9 mouse cellular contexts compared by ENCODE assay signal in the genomic region with DNA sequence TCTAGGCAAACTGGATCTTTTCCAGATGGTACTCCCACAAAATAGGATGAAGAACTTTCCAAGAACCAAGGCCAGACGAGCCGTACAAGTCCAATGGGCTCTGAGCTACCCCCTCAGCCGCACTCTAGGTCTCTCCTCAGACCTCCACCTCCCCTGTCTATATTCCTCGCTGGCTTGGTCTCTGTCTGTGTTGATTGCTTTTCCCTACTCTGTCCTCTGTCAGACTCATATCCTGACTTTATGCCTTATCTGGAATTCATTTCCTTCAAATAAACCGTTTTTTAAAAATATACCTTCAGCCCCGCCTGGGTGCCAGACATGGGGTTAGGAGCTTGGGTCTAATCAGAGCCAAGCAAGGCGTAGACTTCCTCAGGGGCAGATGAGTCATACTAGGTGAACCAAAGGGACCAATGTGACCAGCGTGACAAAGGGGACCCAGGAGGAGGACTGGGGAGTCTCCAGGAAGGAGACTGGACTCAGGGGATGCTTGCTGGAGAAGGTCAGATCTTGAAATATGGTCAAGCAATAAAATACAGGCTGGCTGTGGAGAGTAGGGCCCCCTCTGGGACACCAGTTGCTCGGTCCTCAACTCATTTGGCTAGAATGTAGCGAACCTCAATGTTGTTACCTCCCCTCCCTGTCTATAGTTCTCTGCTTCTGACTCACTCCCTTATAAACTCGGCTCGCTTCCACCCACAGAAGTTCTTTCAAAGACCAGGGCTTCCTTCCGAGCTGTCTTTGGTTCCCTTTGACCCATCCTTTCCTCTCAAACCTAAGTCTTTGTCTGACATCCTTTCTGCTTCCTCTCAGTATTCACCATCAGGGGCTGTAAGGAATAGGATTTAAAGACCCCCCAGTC. TPM values are rescaled to one million over a fixed set of nuclear protein-coding genes. Genes with fewer than 3 reads are reported as not detected.
DNase-seq lines count a peak whose midpoint lies in the region; ATAC-seq lines count a peak whose summit lies in the region.
"Had no signal": no experiment of that assay in that cellular context is flagged by ENCODE, and none has a peak within 500 bp of the region (broad histone marks: within the 10 kb centered on the region; RNA-seq: fewer than 3 reads in every experiment).

No protein-coding gene starts in this region.

- no peaks in the 10 kb centered on the region for H3K36me3 ChIP-seq in liver, embryonic 13.5 days
- H3K36me3 ChIP-seq in liver, embryonic 12.5 days, result no peaks in the 10 kb centered on the region
- no peaks in the 10 kb centered on the region for H3K36me3 ChIP-seq in forebrain, embryonic 14.5 days (ENCODE audit: control insufficient read depth, insufficient read depth, low read length)
- H3K36me3 ChIP-seq in midbrain, embryonic 12.5 days, result no peaks in the 10 kb centered on the region
- H3K36me3 ChIP-seq: heart, embryonic 10.5 days had no signal

- WGBS in liver, embryonic 13.5 days (ENCODE audit: insufficient replicate concordance), result 29% methylated on average over 13 of the region's 13 CpGs
- 31% methylated on average over 13 of the region's 13 CpGs for WGBS in liver, embryonic 12.5 days (ENCODE audit: insufficient replicate concordance)
- WGBS in forebrain, embryonic 14.5 days, result 61% methylated on average over 13 of the region's 13 CpGs
- 71% methylated on average over 13 of the region's 13 CpGs for WGBS in midbrain, embryonic 12.5 days

- no peak overlapping the region for H3K4me2 ChIP-seq in liver, embryonic 13.5 days
- no peak overlapping the region for H3K4me2 ChIP-seq in liver, embryonic 12.5 days
- no peak overlapping the region for H3K4me2 ChIP-seq in forebrain, embryonic 14.5 days (ENCODE audit: low read length)
- no peak overlapping the region for H3K4me2 ChIP-seq in midbrain, embryonic 12.5 days (replicated peaks)

- H3K4me3 ChIP-seq in liver, embryonic 13.5 days (replicated peaks), result no peak overlapping the region
- no peak overlapping the region for H3K4me3 ChIP-seq in liver, embryonic 12.5 days
- no peak overlapping the region for H3K4me3 ChIP-seq in forebrain, embryonic 14.5 days (ENCODE audit: low read depth, low read length)
- H3K4me3 ChIP-seq in midbrain, embryonic 12.5 days, result no peak overlapping the region
- H3K4me3 ChIP-seq: heart, embryonic 10.5 days had no signal

- H3K27me3 ChIP-seq in liver, embryonic 13.5 days, result no peaks in the 10 kb centered on the region
- peaks cover 5% of the 10 kb centered on the region for H3K27me3 ChIP-seq in liver, embryonic 12.5 days (replicated peaks)
- no peaks in the 10 kb centered on the region for H3K27me3 ChIP-seq in forebrain, embryonic 14.5 days (replicated peaks; ENCODE audit: control insufficient read depth, insufficient read depth, low read length)
- H3K27me3 ChIP-seq in midbrain, embryonic 12.5 days, result no peaks in the 10 kb centered on the region

- no peak overlapping the region for H3K9ac ChIP-seq in liver, embryonic 13.5 days
- H3K9ac ChIP-seq in liver, embryonic 12.5 days, result no peak overlapping the region
- H3K9ac ChIP-seq in forebrain, embryonic 14.5 days (ENCODE audit: low read length), result no peak overlapping the region
- no peak overlapping the region for H3K9ac ChIP-seq in midbrain, embryonic 12.5 days (replicated peaks)

- H3K27ac ChIP-seq in liver, embryonic 13.5 days, result no peak overlapping the region
- no peak overlapping the region for H3K27ac ChIP-seq in liver, embryonic 12.5 days
- peak overlapping the region; percentile 85 for H3K27ac ChIP-seq in forebrain, embryonic 14.5 days (ENCODE audit: low read depth, low read length)
- peak overlapping the region; percentile 74 for H3K27ac ChIP-seq in midbrain, embryonic 12.5 days (replicated peaks)
- H3K27ac ChIP-seq: heart, embryonic 10.5 days; macrophage had no signal

- no peak for DNase-seq in liver, embryonic 13.5 days
- peak; percentile 62 for DNase-seq in NIH3T3 (ENCODE audit: low read depth)
- DNase-seq in forebrain, embryonic 14.5 days (ENCODE audit: low spot score), result no peak
- no peak for DNase-seq in kidney, postnatal 10 days
- DNase-seq in adrenal gland, adult (ENCODE audit: inconsistent age in 2 of 2, low spot score in 1 of 2), result no peak

- H3K9me3 ChIP-seq in liver, embryonic 13.5 days (replicated peaks), result no peaks in the 10 kb centered on the region
- H3K9me3 ChIP-seq in liver, embryonic 12.5 days (replicated peaks), result no peaks in the 10 kb centered on the region
- no peaks in the 10 kb centered on the region for H3K9me3 ChIP-seq in forebrain, embryonic 14.5 days (replicated peaks; ENCODE audit: control insufficient read depth, low read length)
- no peaks in the 10 kb centered on the region for H3K9me3 ChIP-seq in midbrain, embryonic 12.5 days
- H3K9me3 ChIP-seq: heart, embryonic 10.5 days had no signal

- 0 out of 2 replicates have a peak, but pooled peaks cover 3% of the 10 kb centered on the region for H3K4me1 ChIP-seq in liver, embryonic 13.5 days (replicated peaks)
- H3K4me1 ChIP-seq in liver, embryonic 12.5 days, result peaks cover 4% of the 10 kb centered on the region; the same call in 1 of the 2 replicates
- H3K4me1 ChIP-seq in forebrain, embryonic 14.5 days (ENCODE audit: control insufficient read depth, insufficient read depth, low read length), result peaks cover 25% of the 10 kb centered on the region
- peaks cover 65% of the 10 kb centered on the region for H3K4me1 ChIP-seq in midbrain, embryonic 12.5 days

- ATAC-seq in liver, embryonic 13.5 days (ENCODE audit: low read depth), result peak; percentile 20; the same call in 1 of the 2 replicates
- no peak for ATAC-seq in liver, embryonic 12.5 days
- ATAC-seq in forebrain, embryonic 14.5 days, result no peak
- ATAC-seq in midbrain, embryonic 12.5 days (ENCODE audit: low FRiP score, low read depth), result no peak

RNA-seq across cellular contexts. Expression of gene Cplx2, which starts 47.6 kb away (rescaled TPM):
- polyA plus RNA-seq in liver, embryonic 13.5 days (2015; fragmentation: Nextera tagmentation; extraction: Ambion mirVana), result 0.23 and 0.30 TPM in 2 replicates
- 0.45 and 0.52 TPM in 2 replicates for polyA plus RNA-seq in liver, embryonic 12.5 days (2016; fragmentation: Nextera tagmentation; extraction: Ambion mirVana)
- polyA plus RNA-seq in forebrain, embryonic 14.5 days (2014; fragmentation: Nextera tagmentation; extraction: Ambion mirVana), result 23.4 and 25.7 TPM in 2 replicates
- polyA plus RNA-seq in midbrain, embryonic 12.5 days (2016; fragmentation: Nextera tagmentation; extraction: Ambion mirVana), result 22.0 and 22.6 TPM in 2 replicates
- polyA plus RNA-seq: macrophage had no signal

Comparison
In these comparisons a context has a peak if more than half of its experiments do, and no peak if none do; other contexts are left out.
1. H3K27ac ChIP-seq: peak in forebrain, embryonic 14.5 days (single experiment) and midbrain, embryonic 12.5 days (single experiment); none in liver, embryonic 13.5 days (single experiment) and liver, embryonic 12.5 days (single experiment).
2. RNA of gene Cplx2, which starts 47.6 kb away (polyA plus RNA-seq): 23.4 to 25.7 TPM in forebrain, embryonic 14.5 days and 22.0 to 22.6 TPM in midbrain, embryonic 12.5 days; 0.45 to 0.52 TPM in liver, embryonic 12.5 days and 0.23 to 0.30 TPM in liver, embryonic 13.5 days; every median in the first group is over 10 times any median in the second.